In genomic region chr6:88343485-88344450, GRCm38 (mm10) we compare ENCODE assay signal across 7 mouse cellular contexts.
DNase-seq lines count a peak whose midpoint lies in the region; ATAC-seq lines count a peak whose summit lies in the region.

No protein-coding gene starts in this region.

- peaks cover 17% of the 10 kb centered on the region for H3K4me1 ChIP-seq in forebrain, embryonic 12.5 days
- H3K4me1 ChIP-seq in heart, embryonic 13.5 days, result peaks cover 50% of the 10 kb centered on the region
- peaks cover 20% of the 10 kb centered on the region for H3K4me1 ChIP-seq in kidney, embryonic 15.5 days
- H3K4me1 ChIP-seq in limb, embryonic 11.5 days (ENCODE audit: control insufficient read depth, insufficient read depth, low read length), result peaks cover 39% of the 10 kb centered on the region
- H3K4me1 ChIP-seq in midbrain, embryonic 16.5 days (ENCODE audit: control insufficient read depth, insufficient read depth, low read length), result peaks cover 24% of the 10 kb centered on the region

- peak; percentile 81; the same call in 1 of the 2 replicates for ATAC-seq in forebrain, embryonic 12.5 days (ENCODE audit: low FRiP score)
- ATAC-seq in heart, embryonic 13.5 days (ENCODE audit: extremely low read depth, insufficient number of reproducible peaks, low FRiP score, low TSS enrichment), result peak; percentile 63; the same call in 1 of the 2 replicates
- peak; percentile 63 for ATAC-seq in kidney, embryonic 15.5 days (replicated peaks; ENCODE audit: low FRiP score)
- ATAC-seq in limb, embryonic 11.5 days (ENCODE audit: insufficient number of reproducible peaks, low FRiP score, low TSS enrichment, low read depth), result peak; percentile 94
- ATAC-seq in midbrain, embryonic 16.5 days, result peak; percentile 92

- no peaks in the 10 kb centered on the region for H3K36me3 ChIP-seq in forebrain, embryonic 12.5 days (replicated peaks)
- H3K36me3 ChIP-seq in heart, embryonic 13.5 days, result no peaks in the 10 kb centered on the region
- peaks cover 9% of the 10 kb centered on the region; the same call in 1 of the 2 replicates for H3K36me3 ChIP-seq in kidney, embryonic 15.5 days
- H3K36me3 ChIP-seq in limb, embryonic 11.5 days (ENCODE audit: control insufficient read depth, insufficient read depth, low read length), result no peaks in the 10 kb centered on the region
- H3K36me3 ChIP-seq in midbrain, embryonic 16.5 days (ENCODE audit: control insufficient read depth, insufficient read depth, low read length), result no peaks in the 10 kb centered on the region

- no peak overlapping the region; the same call in 1 of the 2 replicates for H3K4me2 ChIP-seq in forebrain, embryonic 12.5 days
- H3K4me2 ChIP-seq in heart, embryonic 13.5 days, result peak overlapping the region; percentile 50
- 0 out of 2 replicates have a peak overlapping the region, but pooled peaks have one; percentile 17 for H3K4me2 ChIP-seq in kidney, embryonic 15.5 days
- H3K4me2 ChIP-seq in limb, embryonic 11.5 days (ENCODE audit: low read depth, severe bottlenecking), result peak overlapping the region; percentile 25
- no peak overlapping the region for H3K4me2 ChIP-seq in midbrain, embryonic 16.5 days (ENCODE audit: low read length)

- WGBS in forebrain, embryonic 12.5 days, result 36% methylated on average over 7 of the region's 7 CpGs
- 30% methylated on average over 7 of the region's 7 CpGs for WGBS in heart, embryonic 13.5 days
- WGBS in kidney, embryonic 15.5 days, result 34% methylated on average over 7 of the region's 7 CpGs
- 15% methylated on average over 7 of the region's 7 CpGs for WGBS in limb, embryonic 11.5 days
- 41% methylated on average over 7 of the region's 7 CpGs for WGBS in midbrain, embryonic 16.5 days

- peak; percentile 78 for DNase-seq in cerebellum, adult 11-12 months
- DNase-seq in limb, embryonic 11.5 days (ENCODE audit: low spot score), result peak; percentile 89
- peak; percentile 89 for DNase-seq in testis, postnatal 10 days (ENCODE audit: low spot score)

- peak overlapping the region; percentile 84 for H3K27ac ChIP-seq in forebrain, embryonic 12.5 days
- H3K27ac ChIP-seq in heart, embryonic 13.5 days (replicated peaks), result peak overlapping the region; percentile 85
- H3K27ac ChIP-seq in kidney, embryonic 15.5 days, result peak overlapping the region; percentile 86
- H3K27ac ChIP-seq in limb, embryonic 11.5 days (replicated peaks; ENCODE audit: low read depth, low read length), result peak overlapping the region; percentile 87
- peak overlapping the region; percentile 54 for H3K27ac ChIP-seq in midbrain, embryonic 16.5 days (ENCODE audit: low read length)

- no peak overlapping the region for H3K4me3 ChIP-seq in forebrain, embryonic 12.5 days (replicated peaks)
- no peak overlapping the region for H3K4me3 ChIP-seq in heart, embryonic 13.5 days
- H3K4me3 ChIP-seq in kidney, embryonic 15.5 days (replicated peaks), result no peak overlapping the region
- no peak overlapping the region for H3K4me3 ChIP-seq in limb, embryonic 11.5 days (ENCODE audit: low read depth, low read length)
- H3K4me3 ChIP-seq in midbrain, embryonic 16.5 days (ENCODE audit: low read depth, low read length), result no peak overlapping the region

- no peaks in the 10 kb centered on the region for H3K9me3 ChIP-seq in forebrain, embryonic 12.5 days
- H3K9me3 ChIP-seq in heart, embryonic 13.5 days, result no peaks in the 10 kb centered on the region
- H3K9me3 ChIP-seq in kidney, embryonic 15.5 days (replicated peaks), result no peaks in the 10 kb centered on the region
- no peaks in the 10 kb centered on the region for H3K9me3 ChIP-seq in limb, embryonic 11.5 days (ENCODE audit: control insufficient read depth, low read length)
- H3K9me3 ChIP-seq in midbrain, embryonic 16.5 days (replicated peaks; ENCODE audit: control insufficient read depth, low read length, poor library complexity, severe bottlenecking), result no peaks in the 10 kb centered on the region

- H3K27me3 ChIP-seq in forebrain, embryonic 12.5 days, result no peaks in the 10 kb centered on the region
- H3K27me3 ChIP-seq in heart, embryonic 13.5 days (replicated peaks), result no peaks in the 10 kb centered on the region
- no peaks in the 10 kb centered on the region for H3K27me3 ChIP-seq in kidney, embryonic 15.5 days
- no peaks in the 10 kb centered on the region for H3K27me3 ChIP-seq in limb, embryonic 11.5 days (ENCODE audit: control insufficient read depth, insufficient read depth, low read length)
- no peaks in the 10 kb centered on the region for H3K27me3 ChIP-seq in midbrain, embryonic 16.5 days (ENCODE audit: control insufficient read depth, insufficient read depth, low read depth, low read length)

- H3K9ac ChIP-seq in forebrain, embryonic 12.5 days, result peak overlapping the region; percentile 27; the same call in 1 of the 2 replicates
- H3K9ac ChIP-seq in heart, embryonic 13.5 days, result peak overlapping the region; percentile 72
- H3K9ac ChIP-seq in kidney, embryonic 15.5 days, result no peak overlapping the region
- no peak overlapping the region for H3K9ac ChIP-seq in limb, embryonic 11.5 days (ENCODE audit: low read length)
- peak overlapping the region; percentile 18; the same call in 1 of the 2 replicates for H3K9ac ChIP-seq in midbrain, embryonic 16.5 days (ENCODE audit: low read depth, low read length)

Comparison
In these comparisons a context has a peak if more than half of its experiments do, and no peak if none do; other contexts are left out.
1. H3K4me2 ChIP-seq: peak in heart, embryonic 13.5 days (single experiment), kidney, embryonic 15.5 days (single experiment) and limb, embryonic 11.5 days (single experiment); none in forebrain, embryonic 12.5 days (single experiment) and midbrain, embryonic 16.5 days (single experiment).
2. H3K9ac ChIP-seq: peak in forebrain, embryonic 12.5 days (single experiment), heart, embryonic 13.5 days (single experiment) and midbrain, embryonic 16.5 days (single experiment); none in kidney, embryonic 15.5 days (single experiment) and limb, embryonic 11.5 days (single experiment).
3. Peak in every context shown above with its lines, with median percentiles within 50 percentile points of each other: DNase-seq, ATAC-seq and H3K27ac ChIP-seq.